Mouse (Mus musculus) lung, postnatal 0 days (tissue): ENCODE results near the gene Grk5.

Experiments used
- CTCF ChIP-seq: IDR thresholded peaks from 2 replicates; pipeline ENCODE4 v1.5.1; 2016; ENCODE audit warnings: antibody characterized with exemption, mild to moderate bottlenecking
- EP300 ChIP-seq: IDR thresholded peaks from 2 replicates; pipeline ENCODE4 v1.6.1; 2016; ENCODE audit warnings: antibody characterized with exemption, mild to moderate bottlenecking, control low read depth

DNA sequence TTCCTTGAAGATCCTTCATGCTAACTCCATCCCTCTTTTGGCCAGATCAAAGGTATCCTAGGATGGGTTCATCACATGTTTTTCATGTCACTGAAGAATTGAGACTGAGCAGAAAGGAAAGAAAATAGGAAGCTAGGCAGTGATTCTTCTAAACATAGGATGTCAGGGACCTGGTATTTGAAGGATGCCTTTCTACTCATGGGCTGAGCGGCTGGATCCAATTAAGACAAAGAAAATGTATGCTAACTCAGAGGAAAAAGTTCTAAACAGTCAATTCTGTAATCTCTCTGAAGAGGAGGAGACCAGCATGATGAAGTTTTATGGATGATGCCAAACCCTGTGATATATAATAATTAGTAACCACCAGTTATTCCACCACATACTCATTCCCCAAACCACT lies 13.6 kb downstream of the Grk5 start:
- TF ChIP-seq CTCF: no peak
- TF ChIP-seq EP300: no peak
